ENCODE assay signal across 20 mouse cellular contexts in genomic region chr12:97434021-97434420, GRCm38 (mm10).
DNase-seq lines count a peak whose midpoint lies in the region; ATAC-seq and TF ChIP-seq lines count a peak whose summit lies in the region.
"Had no signal": no experiment of that assay in that cellular context is flagged by ENCODE, and none has a peak within 500 bp of the region (broad histone marks: within the 10 kb centered on the region; RNA-seq: fewer than 3 reads in every experiment).

No protein-coding gene starts in this region.

- no peaks in the 10 kb centered on the region for H3K9me3 ChIP-seq in forebrain, embryonic 14.5 days (replicated peaks; ENCODE audit: control insufficient read depth, low read length)
- no peaks in the 10 kb centered on the region for H3K9me3 ChIP-seq in forebrain, embryonic 16.5 days (ENCODE audit: control insufficient read depth, low read length)

- H3K27ac ChIP-seq in forebrain, embryonic 14.5 days (ENCODE audit: low read depth, low read length), result no peak overlapping the region
- no peak overlapping the region for H3K27ac ChIP-seq in forebrain, embryonic 16.5 days (ENCODE audit: low read length)

- H3K4me2 ChIP-seq in forebrain, embryonic 14.5 days (ENCODE audit: low read length), result no peak overlapping the region
- no peak overlapping the region for H3K4me2 ChIP-seq in forebrain, embryonic 16.5 days (ENCODE audit: low read length)

- no peak for TF ChIP-seq CTCF in brain, embryonic 14.5 days (IDR thresholded peaks at IDR 0.05; ENCODE audit: borderline replicate concordance, extremely low read depth, insufficient read depth, insufficient read length)

- no peaks in the 10 kb centered on the region for H3K4me1 ChIP-seq in forebrain, embryonic 14.5 days (ENCODE audit: control insufficient read depth, insufficient read depth, low read length)
- H3K4me1 ChIP-seq in forebrain, embryonic 16.5 days (replicated peaks; ENCODE audit: control insufficient read depth, insufficient read depth, low read length), result no peaks in the 10 kb centered on the region

- no peak for TF ChIP-seq POLR2A in brain, embryonic 14.5 days (IDR thresholded peaks at IDR 0.05; ENCODE audit: borderline replicate concordance, extremely low read depth, insufficient read depth, insufficient read length, poor library complexity, severe bottlenecking)

- no peak overlapping the region for H3K4me3 ChIP-seq in forebrain, embryonic 14.5 days (ENCODE audit: low read depth, low read length)
- H3K4me3 ChIP-seq in forebrain, embryonic 16.5 days (replicated peaks; ENCODE audit: low read length), result no peak overlapping the region

- no peaks in the 10 kb centered on the region for H3K36me3 ChIP-seq in forebrain, embryonic 14.5 days (ENCODE audit: control insufficient read depth, insufficient read depth, low read length)
- no peaks in the 10 kb centered on the region for H3K36me3 ChIP-seq in forebrain, embryonic 16.5 days (ENCODE audit: control insufficient read depth, insufficient read depth)
- H3K36me3 ChIP-seq: G1E had no signal

- H3K9ac ChIP-seq in forebrain, embryonic 14.5 days (ENCODE audit: low read length), result no peak overlapping the region
- no peak overlapping the region for H3K9ac ChIP-seq in forebrain, embryonic 16.5 days (replicated peaks; ENCODE audit: low read depth, low read length)

- 53% methylated on average over 1 of the region's 1 CpGs for WGBS in forebrain, embryonic 14.5 days
- 38% methylated on average over 1 of the region's 1 CpGs for WGBS in forebrain, embryonic 16.5 days

- no peaks in the 10 kb centered on the region for H3K27me3 ChIP-seq in forebrain, embryonic 14.5 days (replicated peaks; ENCODE audit: control insufficient read depth, insufficient read depth, low read length)
- H3K27me3 ChIP-seq in forebrain, embryonic 16.5 days (replicated peaks; ENCODE audit: control insufficient read depth, insufficient read depth, low read length), result no peaks in the 10 kb centered on the region
- H3K27me3 ChIP-seq: CH12.LX, Patski had no signal

- DNase-seq in forebrain, embryonic 14.5 days (ENCODE audit: low spot score), result peak; percentile 57
- peak; percentile 61 for DNase-seq in brain, embryonic 14.5 days (ENCODE audit: low read depth)
- DNase-seq in lung, postnatal 4 days, result no peak
- DNase-seq: adrenal gland, adult 2 months; adrenal gland, adult 8-10 months; adrenal gland, postnatal 10 days; adrenal gland, postnatal 14 days; adrenal gland, postnatal 25 days; adrenal gland, postnatal 36 days; B cell, adult 2 months; cerebellum, adult 11 months; cerebellum, adult 11-12 months; cerebellum, adult 18-20 months; cerebellum, adult 2 months had no signal

- ATAC-seq in forebrain, embryonic 14.5 days, result no peak
- no peak for ATAC-seq in forebrain, embryonic 16.5 days
- ATAC-seq: activated CD4-positive, CD25-positive, alpha-beta regulatory T cell, adult 4 months; CD4-positive, CD25-positive, alpha-beta regulatory T cell, adult 4 months; Patski had no signal

Comparison
In these comparisons a context has a peak if more than half of its experiments do, and no peak if none do; other contexts are left out.
1. DNase-seq: peak in forebrain, embryonic 14.5 days (single experiment) and brain, embryonic 14.5 days (single experiment); none in lung, postnatal 4 days (0 of 2).